Mouse (Mus musculus) left cerebral cortex, postnatal 10 days (tissue): Measurements from ENCODE around the gene Tusc2. TPM values are rescaled to one million over a fixed set of nuclear protein-coding genes. Genes with fewer than 3 reads are reported as not detected.

Experiments
- DNase-seq, 2 experiments: peaks; one replicate each; pipeline ENCODE4 v3.0.0; 2021 to 2022; ENCODE audit warnings: low spot score in 2 of 2, mixed read lengths in 1 of 2; ENCODE audit errors: extremely low spot score in 1 of 2
- intact Hi-C: fragments of 180-260 bp; cut with DNase I; formaldehyde crosslinking; loops from one replicate; pipeline ENCODE4 v1.15.1; 2025
- total RNA-seq, 2 experiments: library from RNA; stranded (reverse); gene quantifications; 2 replicates each; pipeline ENCODE4 v1.2.3; 2021

Tusc2 gene
- total RNA-seq, 2 experiments from 2014 or later = 71.6 to 76.6 TPM

GRCm38 (mm10) chr9:107600745-107601144 lies 37.7 kb downstream of the Tusc2 start:
- DNase-seq = no peak
- intact Hi-C loops = loop anchor here (1.0 to 5.0 kb wide), 2 partner anchors 44 to 77 kb away; partner anchors contain the start of gene Gnat1

GRCm38 (mm10) chr9:107601275-107601674 lies 38.2 kb downstream of the Tusc2 start:
- intact Hi-C loops = loop anchor here (1.0 to 5.0 kb wide), 2 partner anchors 43 to 76 kb away; partner anchors contain the start of gene Gnat1
- DNase-seq = no peak

GRCm38 (mm10) chr9:107602068-107602648 lies 39.1 kb downstream of the Tusc2 start:
- intact Hi-C loops = loop anchor here (5.0 kb wide), 1 partner anchor 75 kb away; the partner anchor contains the start of gene Gnat1
- peak; percentile 84 to 91 for DNase-seq

GRCm38 (mm10) chr9:107603251-107603650 lies 40.2 kb downstream of the Tusc2 start:
- no peak for DNase-seq
- intact Hi-C loops = loop anchor here (5.0 kb wide), 1 partner anchor 74 kb away; the partner anchor contains the start of gene Gnat1

- intact Hi-C loops = no loop called here
Measured at GRCm38 (mm10) chr9:107605041-107605661, 42.1 kb downstream of the Tusc2 start.

GRCm38 (mm10) chr9:107606591-107606990 lies 43.5 kb downstream of the Tusc2 start:
- intact Hi-C loops = no loop called here
- DNase-seq = peak in 1 of 2 experiments; percentile 35

More at GRCm38 (mm10) chr9:107605041-107605661, 42.1 kb downstream of the Tusc2 start:
- DNase-seq = no peak

GRCm38 (mm10) chr9:107607036-107607435 lies 44.0 kb downstream of the Tusc2 start:
- intact Hi-C loops = no loop called here
- DNase-seq = no peak

GRCm38 (mm10) chr9:107607653-107608245 lies 44.7 kb downstream of the Tusc2 start:
- intact Hi-C loops = no loop called here
- DNase-seq = no peak

- DNase-seq = no peak
- intact Hi-C loops = no loop called here
Measured at GRCm38 (mm10) chr9:107608741-107609432, 45.8 kb downstream of the Tusc2 start, which contains the start of gene Sema3b. Sema3b (minus strand) TSS chr9:107609229.

GRCm38 (mm10) chr9:107609433-107609830 lies 46.4 kb downstream of the Tusc2 start:
- intact Hi-C loops = no loop called here
- no peak for DNase-seq

- DNase-seq = no peak
- intact Hi-C loops = no loop called here
Measured at GRCm38 (mm10) chr9:107611456-107612190, 48.6 kb downstream of the Tusc2 start.

GRCm38 (mm10) chr9:107612191-107612944 lies 49.3 kb downstream of the Tusc2 start:
- DNase-seq = peak; percentile 97 to 99

GRCm38 (mm10) chr9:107612945-107613569 lies 50.0 kb downstream of the Tusc2 start:
- no peak for DNase-seq
- intact Hi-C loops = no loop called here

More at GRCm38 (mm10) chr9:107612191-107612944, 49.3 kb downstream of the Tusc2 start:
- intact Hi-C loops = no loop called here

- DNase-seq = no peak
- intact Hi-C loops = no loop called here
Measured at GRCm38 (mm10) chr9:107615035-107615434, 52.0 kb downstream of the Tusc2 start.
